Mouse (Mus musculus): Measurements from ENCODE around the gene Serpina3m. TPM values are rescaled to one million over a fixed set of nuclear protein-coding genes. Genes with fewer than 3 reads are reported as not detected.
"Not testable (repeated sequence)": the region's sequence is repeated elsewhere in the genome, so short reads cannot be mapped to it uniquely, and the experiment has no call there.

Serpina3m gene
- polyA plus RNA-seq, 1 experiment from 2014 or later = not detected

GRCm38 (mm10) chr12:104351812-104352211, 13.5 kb downstream of the Serpina3m start:
- not testable (repeated sequence) for H3K4me3 ChIP-seq; H3K27me3 ChIP-seq (ENCODE audit: insufficient read depth, poor library complexity, severe bottlenecking); H3K4me1 ChIP-seq; H3K36me3 ChIP-seq; H3K9me3 ChIP-seq; H3K27ac ChIP-seq
- DNase-seq (ENCODE audit: low spot score) = peak; percentile 70
- WGBS = 27% methylated on average over 3 of the region's 3 CpGs

GRCm38 (mm10) chr12:104356006-104356405, 17.7 kb downstream of the Serpina3m start:
- no peaks in the 10 kb centered on the region for H3K36me3 ChIP-seq
- H3K9me3 ChIP-seq = no peaks in the 10 kb centered on the region
- DNase-seq (ENCODE audit: low spot score) = peak; percentile 55
- no peaks in the 10 kb centered on the region for H3K27me3 ChIP-seq (ENCODE audit: insufficient read depth, poor library complexity, severe bottlenecking)
- 89% methylated on average over 3 of the region's 3 CpGs for WGBS
- no peak overlapping the region for H3K4me3 ChIP-seq
- H3K4me1 ChIP-seq = no peaks in the 10 kb centered on the region
- H3K27ac ChIP-seq = no peak overlapping the region

- H3K4me3 ChIP-seq = no peak overlapping the region
- no peak overlapping the region for H3K27ac ChIP-seq
- H3K4me1 ChIP-seq = no peaks in the 10 kb centered on the region
- WGBS = 90% methylated on average over 3 of the region's 3 CpGs
- H3K36me3 ChIP-seq = no peaks in the 10 kb centered on the region
- no peaks in the 10 kb centered on the region for H3K27me3 ChIP-seq (ENCODE audit: insufficient read depth, poor library complexity, severe bottlenecking)
- peak; percentile 64 for DNase-seq (ENCODE audit: low spot score)
- H3K9me3 ChIP-seq = no peaks in the 10 kb centered on the region
These were observed 31.7 kb downstream of the Serpina3m start for GRCm38 (mm10) chr12:104369986-104370385.

- H3K36me3 ChIP-seq; H3K4me1 ChIP-seq; H3K9me3 ChIP-seq; H3K27ac ChIP-seq; H3K4me3 ChIP-seq; H3K27me3 ChIP-seq (ENCODE audit: insufficient read depth, poor library complexity, severe bottlenecking): not testable (repeated sequence)
- WGBS = 67% methylated on average over 5 of the region's 5 CpGs
- DNase-seq (ENCODE audit: low spot score) = peak; percentile 27
These were observed 38.9 kb downstream of the Serpina3m start for GRCm38 (mm10) chr12:104377179-104377578.

GRCm38 (mm10) chr12:104378351-104378750, 40.1 kb downstream of the Serpina3m start:
- not testable (repeated sequence) for H3K4me3 ChIP-seq; H3K4me1 ChIP-seq; H3K27me3 ChIP-seq (ENCODE audit: insufficient read depth, poor library complexity, severe bottlenecking); H3K9me3 ChIP-seq; H3K27ac ChIP-seq; H3K36me3 ChIP-seq; DNase-seq (ENCODE audit: low spot score)
- WGBS = 70% methylated on average over 2 of the region's 2 CpGs

GRCm38 (mm10) chr12:104378815-104379214, 40.5 kb downstream of the Serpina3m start:
- H3K9me3 ChIP-seq; H3K27me3 ChIP-seq (ENCODE audit: insufficient read depth, poor library complexity, severe bottlenecking): not testable (repeated sequence)

GRCm38 (mm10) chr12:104379856-104380255, 41.6 kb downstream of the Serpina3m start:
- 86% methylated on average over 11 of the region's 11 CpGs for whole genome bisulfite sequencing
- no peaks in the 10 kb centered on the region for H3K9me3 ChIP-seq
- no peaks in the 10 kb centered on the region for H3K36me3 ChIP-seq
- no peak overlapping the region for H3K4me3 ChIP-seq
- H3K27ac ChIP-seq = no peak overlapping the region
- peak; percentile 61 for DNase-seq (ENCODE audit: low spot score)
- H3K4me1 ChIP-seq = no peaks in the 10 kb centered on the region
- H3K27me3 ChIP-seq (ENCODE audit: insufficient read depth, poor library complexity, severe bottlenecking) = no peaks in the 10 kb centered on the region

More at GRCm38 (mm10) chr12:104378815-104379214, 40.5 kb downstream of the Serpina3m start:
- H3K4me1 ChIP-seq, H3K4me3 ChIP-seq, H3K27ac ChIP-seq, H3K36me3 ChIP-seq: not testable (repeated sequence)
- WGBS = 61% methylated on average over 5 of the region's 5 CpGs
- DNase-seq (ENCODE audit: low spot score) = peak; percentile 19

- DNase-seq (ENCODE audit: low spot score) = peak; percentile 19
- H3K4me1 ChIP-seq; H3K27ac ChIP-seq; H3K9me3 ChIP-seq; H3K27me3 ChIP-seq (ENCODE audit: insufficient read depth, poor library complexity, severe bottlenecking); H3K4me3 ChIP-seq; H3K36me3 ChIP-seq: not testable (repeated sequence)
- 86% methylated on average over 8 of the region's 8 CpGs for WGBS
These were observed 42.9 kb downstream of the Serpina3m start for GRCm38 (mm10) chr12:104381071-104381604.

- H3K36me3 ChIP-seq; DNase-seq (ENCODE audit: low spot score); H3K27ac ChIP-seq; H3K27me3 ChIP-seq (ENCODE audit: insufficient read depth, poor library complexity, severe bottlenecking); H3K4me1 ChIP-seq; H3K9me3 ChIP-seq; H3K4me3 ChIP-seq: not testable (repeated sequence)
These were observed 47.7 kb downstream of the Serpina3m start for GRCm38 (mm10) chr12:104385987-104386386.

GRCm38 (mm10) chr12:104386878-104387277, 48.6 kb downstream of the Serpina3m start:
- not testable (repeated sequence) for H3K27me3 ChIP-seq (ENCODE audit: insufficient read depth, poor library complexity, severe bottlenecking); H3K4me1 ChIP-seq; H3K36me3 ChIP-seq; DNase-seq (ENCODE audit: low spot score); H3K9me3 ChIP-seq; H3K4me3 ChIP-seq; H3K27ac ChIP-seq
- 66% methylated on average over 2 of the region's 2 CpGs for WGBS

GRCm38 (mm10) chr12:104388477-104388876, 50.2 kb downstream of the Serpina3m start:
- H3K4me3 ChIP-seq = no peak overlapping the region
- H3K4me1 ChIP-seq = no peaks in the 10 kb centered on the region
- no peak overlapping the region for H3K27ac ChIP-seq
- H3K27me3 ChIP-seq (ENCODE audit: insufficient read depth, poor library complexity, severe bottlenecking) = no peaks in the 10 kb centered on the region
- no peak for DNase-seq (ENCODE audit: low spot score)
- H3K9me3 ChIP-seq = no peaks in the 10 kb centered on the region
- no peaks in the 10 kb centered on the region for H3K36me3 ChIP-seq

- not testable (repeated sequence) for DNase-seq (ENCODE audit: low spot score); H3K27me3 ChIP-seq (ENCODE audit: insufficient read depth, poor library complexity, severe bottlenecking); H3K36me3 ChIP-seq; H3K4me1 ChIP-seq; H3K27ac ChIP-seq; H3K4me3 ChIP-seq; H3K9me3 ChIP-seq
- 54% methylated on average over 2 of the region's 2 CpGs for WGBS
These were observed 52.8 kb downstream of the Serpina3m start for GRCm38 (mm10) chr12:104391057-104391456.

GRCm38 (mm10) chr12:104403968-104404367, 65.7 kb downstream of the Serpina3m start:
- H3K4me3 ChIP-seq = no peak overlapping the region
- no peaks in the 10 kb centered on the region for H3K27me3 ChIP-seq (ENCODE audit: insufficient read depth, poor library complexity, severe bottlenecking)
- H3K27ac ChIP-seq = no peak overlapping the region
- WGBS = 80% methylated on average over 5 of the region's 5 CpGs
- H3K36me3 ChIP-seq = no peaks in the 10 kb centered on the region
- no peak for DNase-seq (ENCODE audit: low spot score)
- no peaks in the 10 kb centered on the region for H3K4me1 ChIP-seq
- no peaks in the 10 kb centered on the region for H3K9me3 ChIP-seq

- no peak for DNase-seq (ENCODE audit: low spot score)
- Histone ChIP-seq H3K27ac (no peak within 1 kb of the TSS), H3K9me3 (no peaks in the 10 kb centered on the region), H3K4me1 (no peaks in the 10 kb centered on the region), H3K36me3 (no peaks in the 10 kb centered on the region), H3K27me3 (ENCODE audit: insufficient read depth, poor library complexity, severe bottlenecking) (peaks cover 4% of the 10 kb centered on the region; the same call in 1 of the 2 replicates), H3K4me3 (no peak within 1 kb of the TSS)
- WGBS = 56% methylated on average over 4 of the region's 4 CpGs
These were observed 68.2 kb downstream of the Serpina3m start, which contains the start of gene Serpina3n for GRCm38 (mm10) chr12:104406454-104406885. Gene Serpina3n, plus strand, starts transcription at chr12:104406729.
